Mouse (Mus musculus) kidney, adult 11 months (tissue): ENCODE results near the gene Hoxb7.

ENCODE experiments used
- DNase-seq: peaks from one replicate; pipeline ENCODE4 v3.0.0; 2022

The Hoxb7 gene

GRCm38 (mm10) chr11:96338957-96339855 lies 52.8 kb downstream of the Hoxb7 start:
- DNase-seq = peak; percentile 9
